Mouse (Mus musculus): Measurements from ENCODE around the gene Ambra1. TPM values are rescaled to one million over a fixed set of nuclear protein-coding genes. Genes with fewer than 3 reads are reported as not detected.

Gene Ambra1
- total RNA-seq, 4 experiments from 2014 or later = 36.3 to 52.7 (median 40.8) TPM

DNA sequence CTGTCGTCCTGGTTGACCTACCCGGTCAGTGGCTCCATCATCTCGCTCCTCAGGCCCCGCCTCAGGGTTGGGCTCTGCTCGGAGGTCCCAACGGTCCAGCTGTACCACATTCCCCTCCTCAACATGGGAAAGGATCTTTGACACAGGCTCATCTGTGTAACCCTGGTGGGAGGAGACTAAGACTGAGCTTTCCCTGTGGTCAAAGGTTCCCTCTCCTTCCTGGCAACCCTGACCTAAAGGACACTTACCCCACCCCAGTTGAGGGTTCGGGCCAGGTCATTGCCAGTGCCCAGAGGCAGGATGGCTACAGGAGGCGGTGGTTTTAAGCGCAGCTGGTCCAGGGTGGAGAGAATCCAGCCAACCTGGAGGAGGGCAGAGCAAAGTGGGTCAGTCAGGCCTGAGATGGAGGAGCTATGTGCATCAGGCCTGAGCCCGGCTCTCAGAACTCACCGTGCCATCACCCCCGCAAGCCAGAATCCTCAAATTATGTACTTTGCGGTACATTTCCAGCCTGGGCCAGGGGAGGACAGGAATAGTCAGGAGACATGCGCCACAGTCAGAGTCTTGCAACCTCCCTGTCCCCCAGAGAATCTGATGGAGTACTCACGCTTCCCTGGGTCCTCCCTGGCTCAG is 209.5 kb downstream of the Ambra1 start:
- DNase-seq = no peak

DNA sequence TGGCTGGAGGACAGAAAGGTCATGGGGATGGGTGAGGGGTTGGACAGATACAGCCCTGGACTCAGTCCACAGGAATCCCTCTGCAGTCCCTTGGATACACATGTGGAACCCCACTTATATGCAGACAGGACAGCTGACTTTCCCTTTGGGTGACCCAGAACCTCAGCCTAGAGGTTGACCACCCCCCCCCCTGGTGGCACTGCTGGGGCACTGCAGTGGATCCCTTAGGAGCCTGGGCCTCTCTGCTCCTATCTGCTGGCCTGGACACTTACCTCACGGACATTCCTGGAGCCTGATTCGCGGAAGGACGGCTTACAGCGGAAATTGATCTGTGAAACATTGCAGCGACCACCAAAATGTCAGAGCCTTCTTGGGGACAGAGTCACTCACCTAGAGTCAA is 212.4 kb downstream of the Ambra1 start:
- DNase-seq = no peak

DNA sequence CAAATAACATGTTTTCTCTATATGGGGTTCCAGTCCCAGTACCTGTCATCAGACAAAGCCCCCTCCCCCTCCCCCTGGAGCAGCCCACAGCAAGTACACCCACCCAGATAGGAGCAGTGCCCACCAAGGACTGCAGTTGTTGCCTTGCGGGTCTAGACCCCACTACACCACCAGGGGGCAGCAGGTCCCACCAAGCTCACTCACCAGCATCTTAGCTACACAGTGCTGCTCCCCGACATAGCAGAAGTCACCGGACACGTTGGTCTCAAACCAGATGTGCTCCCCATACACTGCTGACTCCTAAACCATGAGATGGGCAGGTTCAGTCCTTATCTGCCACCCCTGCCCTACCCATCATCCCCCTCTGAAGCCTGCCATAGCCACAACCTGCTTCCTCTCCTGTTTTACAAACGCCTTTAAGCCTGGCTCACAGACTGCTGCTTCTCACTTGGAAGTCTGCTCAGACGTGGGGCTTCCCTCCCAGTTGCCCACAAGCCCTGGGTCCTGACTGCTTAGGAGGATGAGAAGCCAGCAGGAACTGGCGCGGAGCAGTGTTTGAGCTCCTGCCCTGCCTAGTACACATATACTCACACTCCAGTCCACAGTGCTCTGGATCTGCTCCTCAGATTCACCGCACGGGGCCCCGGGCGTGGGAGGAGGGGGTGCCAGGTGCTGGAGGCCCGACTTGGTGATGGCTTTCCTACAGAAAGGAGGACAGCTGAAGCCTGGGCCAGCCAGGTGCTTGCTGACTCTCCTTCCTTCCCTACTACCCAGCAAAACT is 214.4 kb downstream of the Ambra1 start:
- peak; percentile 48 for DNase-seq

DNA sequence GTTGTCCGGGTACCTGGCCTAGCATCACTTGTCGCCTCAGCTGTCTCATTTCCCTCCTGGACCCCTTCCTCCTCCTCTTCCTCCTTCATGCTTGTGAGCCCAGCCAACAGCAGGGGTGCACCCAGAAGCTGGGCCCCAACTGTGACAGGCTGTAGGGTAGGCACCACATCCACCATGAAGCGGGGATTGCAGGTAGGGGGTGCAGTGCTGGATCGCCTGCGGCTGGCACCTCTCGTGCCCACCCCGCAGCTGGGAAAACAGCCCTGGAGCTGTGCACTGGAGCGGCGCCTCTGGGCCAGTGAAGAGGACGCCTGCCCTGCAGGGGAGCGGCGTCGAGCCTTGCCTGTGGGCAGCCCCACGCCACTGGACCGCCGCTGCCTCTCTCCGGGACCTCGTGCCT is 215.5 kb downstream of the Ambra1 start, which contains the start of gene Gm9821:
Gene Gm9821 (plus strand): TSS at position 221 of the 400 bp plus-strand sequence.
- no peak for DNase-seq

DNA sequence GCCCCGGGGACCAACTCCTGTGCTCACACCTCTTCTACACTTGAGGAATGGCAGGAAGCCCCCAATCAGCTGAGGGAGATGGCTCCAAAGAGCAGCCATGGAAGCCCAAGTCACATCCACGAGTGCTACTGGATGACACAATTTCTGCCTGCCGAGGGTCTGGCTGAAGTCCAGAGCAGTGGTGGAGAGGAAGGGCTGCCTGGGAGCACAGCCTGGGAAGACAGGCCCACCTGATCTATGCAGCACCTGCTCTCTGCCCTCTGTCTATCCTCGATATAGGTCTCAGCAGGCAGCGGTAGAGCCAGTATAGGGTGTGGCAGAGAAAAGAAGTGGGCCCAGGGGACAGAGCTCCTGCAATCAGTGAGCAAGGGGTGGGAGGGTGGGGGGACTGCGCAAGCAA is 216.9 kb downstream of the Ambra1 start:
- DNase-seq = no peak

DNA sequence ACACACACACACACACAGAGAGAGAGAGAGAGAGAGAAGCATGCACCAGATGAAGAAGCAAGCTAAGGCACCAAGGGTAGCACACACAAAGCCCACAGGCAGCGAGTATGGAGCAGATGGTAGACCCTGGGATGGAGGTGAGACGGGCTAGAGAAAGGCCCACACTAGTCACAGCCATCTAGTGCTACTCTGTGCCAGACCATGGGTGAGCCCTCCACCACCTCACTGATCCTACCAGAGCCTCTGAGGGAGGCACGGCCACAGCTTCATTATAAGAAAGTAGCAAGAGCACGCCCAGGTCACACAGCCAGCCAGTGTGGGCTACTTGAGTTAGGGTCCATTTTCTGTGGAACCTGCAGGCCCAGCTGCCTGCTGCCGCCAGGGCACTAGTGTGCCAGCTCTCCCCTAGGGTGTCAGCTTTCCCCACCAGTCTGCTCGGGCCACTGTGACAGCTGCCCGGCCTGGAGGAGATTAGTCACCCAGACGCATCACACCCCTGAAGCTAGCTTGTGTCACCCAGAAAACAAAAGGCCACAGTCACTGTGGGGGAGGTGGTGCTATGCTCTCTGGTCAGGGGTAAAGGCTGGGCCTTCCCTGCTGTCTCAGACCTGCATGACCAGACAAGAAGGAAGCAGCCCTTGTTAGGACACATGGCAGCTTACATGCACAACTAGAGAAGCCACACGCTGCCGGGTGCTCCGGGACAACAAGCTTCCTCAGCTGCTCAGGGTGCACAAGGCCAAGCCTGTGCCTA is 217.6 kb downstream of the Ambra1 start:
- DNase-seq = no peak

DNA sequence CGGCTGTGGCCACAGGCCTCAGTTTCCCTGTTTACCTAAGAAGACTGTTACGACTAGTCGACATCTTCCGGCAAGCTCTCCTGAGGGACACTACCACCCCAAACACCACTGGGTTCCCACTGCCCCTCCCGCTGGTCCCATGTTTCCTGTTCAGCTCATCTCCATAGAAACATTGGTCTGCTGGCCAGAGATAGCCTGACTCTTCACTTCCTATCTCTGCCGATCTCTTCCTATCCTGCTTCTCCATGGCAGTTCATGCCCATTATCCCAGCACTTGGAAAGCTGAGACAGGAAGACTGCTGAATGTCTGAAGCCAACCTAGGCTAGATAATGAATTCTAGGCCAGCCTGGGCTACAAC is 218.2 kb downstream of the Ambra1 start:
- DNase-seq = no peak

DNA sequence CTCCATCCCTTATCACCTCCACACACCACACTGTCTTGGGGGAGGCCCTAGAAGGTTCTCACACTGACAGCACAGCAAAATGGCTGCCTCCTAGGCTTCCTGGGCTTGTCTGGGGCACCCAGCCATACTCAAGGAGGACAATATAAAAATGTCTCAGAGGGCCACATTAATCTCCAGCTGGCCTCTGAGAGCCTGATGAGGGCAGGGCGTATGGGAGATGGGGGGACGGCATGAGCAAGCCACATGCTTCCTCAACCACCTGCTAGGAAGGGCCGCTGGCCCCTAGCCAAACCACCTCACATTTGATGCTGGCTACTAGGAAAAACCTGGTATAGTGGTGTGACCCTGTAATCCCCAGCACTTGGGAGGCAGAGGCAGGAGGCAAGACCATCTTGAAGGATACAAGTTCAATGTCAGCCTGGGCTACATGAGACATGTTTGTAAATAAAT is 218.9 kb downstream of the Ambra1 start:
- DNase-seq = no peak

DNA sequence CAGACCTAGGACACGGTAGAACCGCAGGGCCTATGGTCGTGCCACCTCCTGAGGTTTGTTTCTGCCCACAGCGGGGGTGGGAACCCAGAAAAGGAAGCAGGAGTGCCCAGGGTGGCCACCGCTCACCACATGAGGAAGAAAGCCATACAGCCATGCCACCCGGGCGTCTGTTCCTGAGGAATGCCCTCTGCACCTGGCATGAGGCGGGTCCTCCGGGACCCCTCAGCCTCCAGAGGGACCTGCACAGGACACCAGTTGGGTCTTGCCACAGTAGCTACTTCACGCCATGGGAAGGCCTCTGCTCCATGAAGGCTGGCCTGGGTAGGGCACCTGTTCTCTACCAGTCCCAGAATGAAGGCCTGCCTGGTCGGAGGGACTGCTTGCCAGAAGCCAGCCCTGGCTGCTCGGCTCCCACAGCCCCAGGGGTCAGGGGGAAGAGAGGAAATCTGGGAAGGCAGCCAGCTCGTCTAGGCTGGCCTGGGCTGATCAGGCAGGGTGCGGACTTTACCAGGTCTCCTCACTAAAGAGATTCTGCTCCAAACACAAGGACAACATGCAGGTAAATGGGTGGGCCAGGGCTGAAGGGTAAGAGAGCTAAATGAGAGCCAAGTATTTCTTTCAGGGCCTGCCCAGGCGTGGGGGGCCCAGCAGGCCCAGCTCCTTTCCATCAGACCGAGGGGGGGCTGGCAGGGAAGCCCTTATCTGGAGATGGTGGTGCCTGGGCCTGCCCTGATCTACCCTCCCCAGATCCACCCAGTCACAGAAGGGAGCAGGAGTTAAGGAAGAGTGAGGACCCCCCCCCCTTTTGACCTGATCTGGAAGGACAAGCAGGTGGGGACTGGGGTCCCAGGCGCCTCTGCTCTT is 219.7 kb downstream of the Ambra1 start:
- DNase-seq = no peak

DNA sequence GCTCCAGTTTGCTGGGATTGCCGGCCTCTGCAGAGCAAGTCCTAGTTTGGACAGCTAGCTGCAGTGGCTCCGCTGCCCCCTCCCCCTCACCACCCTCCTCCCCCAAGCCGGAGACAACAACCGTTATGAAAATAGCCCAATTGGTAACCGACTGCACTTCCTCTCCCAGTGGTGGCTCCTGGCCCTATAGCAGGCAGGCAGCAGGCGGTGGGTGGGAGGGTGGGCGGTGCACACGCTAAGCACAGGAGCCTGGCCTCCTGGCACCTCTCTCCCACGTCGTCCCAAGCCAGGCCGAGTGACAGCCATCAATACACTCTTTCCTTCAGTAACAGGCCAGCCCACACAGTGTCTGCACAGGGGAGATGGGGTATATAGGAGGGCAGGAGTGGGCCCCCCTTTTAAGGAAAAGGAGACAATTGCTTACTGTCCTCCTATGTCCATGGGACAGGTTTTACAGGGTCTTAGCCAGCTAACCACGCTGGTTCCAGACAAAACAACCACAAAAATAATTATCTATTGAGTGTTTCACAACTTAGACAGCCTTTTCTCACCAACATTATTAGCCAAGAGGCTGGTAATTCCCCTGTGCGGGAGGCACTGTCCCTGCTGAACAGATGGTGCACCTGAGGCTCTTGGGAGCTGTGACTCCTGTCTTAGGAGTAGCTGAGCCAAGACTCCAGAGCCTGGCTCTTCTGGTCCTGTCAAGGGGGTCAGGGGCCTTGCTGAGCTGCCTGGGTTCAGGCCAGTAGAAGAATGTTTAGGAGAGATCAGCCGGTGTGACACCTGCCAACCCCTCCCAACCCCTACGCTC is 220.5 kb downstream of the Ambra1 start:
- DNase-seq = no peak

DNA sequence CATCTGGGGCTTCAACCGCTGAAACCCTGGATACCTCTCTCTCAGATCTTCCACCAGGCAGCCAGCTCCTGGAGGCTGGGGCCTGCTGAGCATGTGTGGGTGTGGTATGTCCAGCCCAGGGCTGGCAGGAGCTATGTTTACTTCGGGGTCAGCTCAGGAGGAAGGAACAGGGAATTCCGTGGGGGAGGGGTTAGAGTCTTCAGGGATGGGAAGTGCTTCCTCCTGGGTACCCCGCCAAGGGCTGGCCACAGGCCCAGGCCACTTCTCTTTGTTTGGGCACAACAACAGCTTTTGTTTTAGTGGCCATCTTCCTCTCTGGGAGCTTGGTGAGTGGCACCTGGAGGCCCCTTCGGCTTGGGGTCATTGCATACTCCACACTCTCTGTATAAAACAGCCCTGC is 223.9 kb downstream of the Ambra1 start:
- DNase-seq = peak; percentile 66

DNA sequence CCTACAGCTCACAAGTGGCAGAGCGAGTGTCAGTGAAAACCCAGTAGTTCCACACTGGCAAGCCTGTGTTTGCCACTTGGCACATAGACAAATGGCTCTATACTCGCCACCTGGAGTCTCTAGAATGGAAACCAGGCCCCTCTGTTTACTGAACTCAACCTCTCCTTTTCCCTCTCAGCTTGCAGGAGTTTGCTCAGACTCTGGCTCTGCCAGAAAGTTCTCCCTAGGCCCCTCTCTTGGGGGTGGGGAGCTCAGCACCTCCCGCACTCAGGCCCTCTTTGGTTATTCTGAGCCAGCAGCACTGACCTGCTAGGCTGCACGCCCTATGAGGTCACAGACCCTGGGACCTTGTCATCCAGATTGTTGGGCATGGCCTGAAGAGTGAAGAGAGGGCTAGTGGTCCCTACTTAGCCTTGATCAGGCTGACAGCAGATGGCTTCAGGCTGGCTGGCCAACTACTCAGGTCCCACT is 225.2 kb downstream of the Ambra1 start:
- no peak for DNase-seq

DNA sequence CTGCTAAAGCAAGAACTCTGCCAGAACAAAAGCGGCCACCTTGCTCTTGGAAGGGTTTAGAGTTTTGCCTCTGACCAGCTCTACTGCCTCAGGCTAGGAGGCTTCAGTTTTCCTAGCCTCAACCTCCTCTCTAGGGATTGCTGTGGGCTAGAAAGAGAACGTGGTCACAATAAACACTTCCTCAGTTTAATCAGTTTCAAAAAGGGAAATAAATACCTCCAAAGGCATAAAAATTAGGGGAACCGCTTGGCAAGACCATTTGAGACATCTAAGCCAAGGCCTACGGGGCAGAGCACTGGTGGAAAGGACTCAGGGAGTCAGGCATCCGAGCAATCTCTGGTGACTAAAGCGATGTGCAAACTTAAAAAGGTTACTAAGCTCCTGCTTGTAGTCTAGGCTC is 225.9 kb downstream of the Ambra1 start:
- DNase-seq = no peak

DNA sequence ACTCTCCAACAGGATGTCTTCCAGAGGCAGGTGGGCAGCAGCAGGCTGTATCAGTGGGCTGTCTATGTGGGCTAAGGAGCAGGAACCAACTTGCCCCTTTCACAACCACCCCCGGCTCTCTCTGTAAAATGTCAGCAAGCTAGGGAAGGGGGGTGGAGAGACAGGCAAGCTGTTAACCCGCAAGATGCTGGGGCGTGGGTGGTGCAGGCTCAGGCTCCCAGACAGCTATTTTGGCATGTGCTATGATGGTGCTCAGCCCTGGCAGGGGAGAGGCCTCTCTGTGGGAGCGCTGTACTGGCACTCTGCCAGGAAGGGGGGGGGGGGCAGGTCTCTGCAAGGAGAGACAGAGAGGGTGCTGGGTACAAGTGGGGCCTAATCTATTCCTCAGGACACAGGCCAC is 227.2 kb downstream of the Ambra1 start:
- DNase-seq = no peak

DNA sequence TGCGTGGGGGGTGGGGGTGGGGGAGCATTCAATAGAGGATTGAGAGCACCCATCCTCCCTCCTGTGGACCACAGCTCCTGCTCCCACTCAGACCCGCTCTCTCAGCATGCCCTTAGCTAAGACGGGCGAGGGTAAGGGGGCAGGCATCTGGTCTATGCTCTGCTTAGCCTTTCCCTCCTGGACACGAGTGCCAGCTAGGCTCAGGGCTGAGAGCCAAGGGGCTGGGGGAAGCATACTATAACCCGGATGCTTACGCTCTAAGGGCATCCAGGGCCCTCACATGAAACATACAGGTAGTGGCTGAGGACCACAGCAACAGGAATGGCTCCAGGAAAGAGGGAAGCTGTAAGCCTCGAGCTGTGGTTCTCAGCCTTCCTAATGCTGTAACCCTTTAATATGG is 228.1 kb downstream of the Ambra1 start:
- DNase-seq = no peak

DNA sequence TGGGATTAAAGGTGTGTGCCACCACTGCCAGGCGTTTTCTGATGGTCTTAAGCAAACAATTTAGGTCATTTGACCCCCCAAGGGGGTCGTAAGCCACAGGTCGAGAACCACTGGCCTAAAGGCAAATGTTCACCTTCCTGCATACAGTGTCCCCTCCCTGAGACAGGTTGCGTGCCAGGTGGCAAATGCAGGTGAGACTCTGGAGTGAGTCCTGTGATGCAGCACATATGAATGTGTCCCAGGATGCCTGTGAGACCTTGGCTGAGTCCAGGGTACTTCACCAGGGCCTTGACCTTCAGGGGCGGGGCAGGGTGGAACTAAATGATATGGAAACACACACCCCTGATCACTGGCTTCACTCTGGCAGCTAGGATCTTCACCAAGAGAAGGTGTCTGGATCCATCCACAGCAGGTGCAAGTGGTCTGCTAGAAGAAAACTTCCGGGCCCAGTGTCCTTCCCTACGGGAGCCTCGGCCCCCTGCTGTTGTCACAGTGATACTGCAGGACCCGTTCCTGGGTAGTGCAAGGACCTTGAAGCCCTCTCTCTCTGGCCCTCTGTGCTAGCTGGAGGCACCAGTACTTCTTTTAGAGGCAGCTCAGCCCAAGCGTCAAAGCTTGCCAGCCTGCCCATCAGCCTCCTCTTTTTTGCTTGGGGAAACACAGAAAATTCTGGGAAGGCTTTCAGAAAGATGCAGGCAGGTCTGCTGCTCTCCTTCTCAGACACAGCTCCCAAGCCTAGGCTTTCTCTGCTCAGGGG is 228.9 kb downstream of the Ambra1 start:
- DNase-seq = no peak

DNA sequence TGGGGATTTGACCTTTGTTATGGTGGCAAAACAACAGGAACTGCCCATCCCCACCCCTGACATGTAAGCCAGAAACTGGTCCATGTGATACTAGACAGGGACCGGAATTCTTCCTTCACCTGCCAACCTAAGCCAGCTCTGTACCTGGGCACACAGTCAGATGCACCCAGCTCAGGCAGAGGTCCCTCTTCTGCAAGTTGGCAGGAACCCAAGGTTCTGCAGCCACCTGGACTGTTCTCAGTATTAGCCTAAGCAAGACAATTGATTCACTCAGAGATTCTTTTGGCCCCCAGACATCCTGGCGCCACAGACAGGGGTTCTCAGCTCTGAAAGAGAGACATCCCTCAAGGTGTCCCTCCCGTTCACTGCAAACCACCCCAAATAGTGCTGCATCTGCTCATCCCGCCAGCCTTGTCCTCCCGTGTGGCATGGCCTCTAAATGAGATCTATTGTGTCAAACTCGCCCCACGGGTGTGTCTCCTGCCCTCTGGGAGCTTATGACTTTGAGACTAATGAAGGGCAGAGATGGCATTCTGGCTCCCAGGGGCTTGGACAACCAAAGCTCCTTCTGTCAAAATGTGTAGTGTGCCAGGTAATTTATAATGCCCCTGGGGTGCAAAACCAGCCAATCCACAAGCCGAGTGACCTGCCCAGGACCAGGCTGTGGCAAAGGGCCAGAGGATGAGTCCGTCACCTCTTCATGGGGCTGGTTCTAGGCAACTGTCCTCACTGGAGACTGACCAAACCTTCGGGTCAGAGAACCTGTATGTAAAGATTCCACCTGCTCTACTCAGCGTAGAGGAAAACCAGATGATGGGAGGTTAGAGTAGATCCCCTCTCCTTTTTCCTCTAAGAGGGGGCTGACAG is 229.8 kb downstream of the Ambra1 start:
- DNase-seq = no peak

DNA sequence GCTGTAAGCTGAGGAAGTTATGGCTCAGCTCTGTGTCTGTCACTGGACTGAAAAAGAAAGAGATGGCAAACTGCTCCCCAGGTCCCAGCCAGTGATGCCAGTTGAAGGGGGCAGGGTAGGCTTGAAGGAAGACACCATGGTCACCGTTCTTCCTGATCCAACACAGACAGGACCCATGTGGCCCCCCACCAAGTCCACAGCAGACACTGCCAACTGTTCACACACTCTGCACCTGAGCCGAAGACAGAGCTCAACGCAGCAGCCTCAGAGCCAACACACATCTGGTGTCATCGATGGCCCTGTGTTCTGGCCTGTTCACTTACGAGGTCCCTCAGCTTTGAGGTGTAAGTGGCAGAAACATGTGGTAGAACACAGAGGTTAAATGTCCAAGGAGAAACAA is 230.5 kb downstream of the Ambra1 start:
- DNase-seq = no peak

DNA sequence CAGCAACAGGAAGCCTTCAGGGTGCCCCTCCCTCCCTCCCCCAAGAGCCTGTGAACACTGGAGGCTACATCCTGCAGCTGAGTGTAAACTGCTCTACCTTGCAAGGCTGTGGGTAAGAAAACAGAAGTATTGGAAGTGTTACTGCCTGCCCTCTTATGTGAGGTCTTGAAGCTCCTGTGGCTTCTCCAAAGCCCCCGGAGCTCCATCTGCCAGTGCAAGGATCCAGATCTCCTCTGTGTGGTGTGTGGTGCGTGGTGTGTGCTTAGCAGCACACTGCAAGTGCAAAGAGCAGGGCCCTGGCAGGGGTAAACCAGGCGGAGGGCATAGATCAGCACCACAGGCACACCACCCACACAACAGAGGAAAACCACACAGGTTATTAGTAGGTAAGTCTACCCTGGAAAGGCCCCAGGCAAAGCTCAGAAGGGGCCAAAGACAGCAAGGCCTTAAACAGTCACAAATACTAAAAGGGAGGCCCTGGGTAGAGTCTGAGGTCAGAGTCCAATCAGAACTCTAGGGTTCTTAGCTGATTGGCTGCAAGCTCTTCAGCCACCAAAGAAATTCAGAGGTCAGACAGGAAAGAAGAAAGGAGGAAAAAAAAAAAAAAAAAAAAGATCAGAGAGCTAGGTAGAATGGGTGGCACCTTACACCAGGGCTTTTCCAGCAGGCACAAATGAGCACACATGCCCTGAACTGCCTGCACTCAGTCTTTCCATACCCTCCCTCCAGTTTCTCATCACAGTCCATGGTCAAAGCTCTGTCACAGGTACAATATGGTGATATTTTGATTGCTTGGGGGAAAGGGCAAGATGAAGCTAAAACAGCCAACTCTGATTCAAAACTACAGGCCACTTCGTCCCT is 232.2 kb downstream of the Ambra1 start:
- no peak for DNase-seq
